8 mouse cellular contexts compared by ENCODE assay signal in the genomic region with DNA sequence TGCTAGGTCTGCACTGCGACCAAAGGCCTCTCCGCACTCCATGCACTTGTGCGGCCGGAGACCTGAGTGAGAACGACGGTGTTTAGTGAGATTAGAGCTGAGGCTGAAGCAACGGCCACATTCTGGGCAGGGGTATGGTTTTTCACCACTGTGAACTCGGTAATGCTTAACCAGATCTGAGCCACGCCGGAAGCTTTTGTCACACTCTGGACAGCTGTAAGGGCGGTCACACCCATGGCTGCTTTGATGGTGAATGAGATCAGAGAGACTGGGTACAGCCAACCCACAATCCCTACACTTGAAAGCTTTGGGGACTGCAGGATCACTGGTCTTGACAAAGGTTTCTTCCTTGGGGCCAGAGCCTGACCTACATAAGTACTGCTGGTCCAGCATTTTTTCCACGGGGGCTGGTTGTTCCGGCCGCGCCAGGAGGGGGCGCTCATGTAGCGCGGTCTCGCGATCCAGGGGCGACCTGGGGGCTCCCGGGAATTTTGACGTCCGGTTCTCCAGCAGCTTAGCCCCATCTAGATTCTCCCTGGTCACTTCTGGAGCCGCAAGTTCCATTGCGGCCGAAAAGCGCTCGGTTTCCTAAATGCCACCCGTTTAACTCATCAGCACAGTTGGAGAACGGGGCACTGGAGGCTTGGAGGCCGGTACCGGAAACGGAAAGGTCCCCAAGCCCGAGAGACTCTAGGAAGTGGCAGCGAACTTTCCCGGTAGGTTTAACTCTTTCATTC. TPM values are rescaled to one million over a fixed set of nuclear protein-coding genes. Genes with fewer than 3 reads are reported as not detected.
DNase-seq lines count a peak whose midpoint lies in the region; ATAC-seq and TF ChIP-seq lines count a peak whose summit lies in the region.

TSS of gene Armc5 (plus strand) at position 487 of the 737 bp plus-strand sequence.

- H3K36me3 ChIP-seq in kidney, embryonic 14.5 days (ENCODE audit: control insufficient read depth, insufficient read depth, low read length) = peaks cover 24% of the 10 kb centered on the region; the same call in 1 of the 2 replicates
- H3K36me3 ChIP-seq in limb, embryonic 15.5 days = peaks cover 29% of the 10 kb centered on the region
- peaks cover 15% of the 10 kb centered on the region for H3K36me3 ChIP-seq in midbrain, postnatal 0 days (ENCODE audit: insufficient read depth, low read length)

- peak within 1 kb of the TSS; percentile 95 for H3K4me3 ChIP-seq in embryonic fibroblast, embryonic 13.5 days (ENCODE audit: insufficient read depth, low read length)
- peak within 1 kb of the TSS; percentile 79 for H3K4me3 ChIP-seq in kidney, embryonic 14.5 days (ENCODE audit: low read length)
- H3K4me3 ChIP-seq in limb, embryonic 15.5 days = peak within 1 kb of the TSS; percentile 75
- peak within 1 kb of the TSS; percentile 65 for H3K4me3 ChIP-seq in midbrain, postnatal 0 days (ENCODE audit: low read depth, low read length)

- peak; percentile 81 to 82 for DNase-seq in B cell, adult 2 months
- peak; percentile 84 for DNase-seq in brain, adult 2 months (ENCODE audit: low read depth, low spot score)
- DNase-seq in heart, adult 9 months (ENCODE audit: low spot score in 2 of 2) = peak; percentile 85 to 88
- DNase-seq in midbrain, postnatal 0 days (ENCODE audit: low spot score) = peak; percentile 80
- DNase-seq in spleen, postnatal 14 days (ENCODE audit: low spot score in 2 of 2) = peak; percentile 71 to 83

- peaks cover 8% of the 10 kb centered on the region for H3K4me1 ChIP-seq in embryonic fibroblast, embryonic 13.5 days (ENCODE audit: control insufficient read depth, insufficient read depth, low read length)
- peaks cover 5% of the 10 kb centered on the region for H3K4me1 ChIP-seq in kidney, embryonic 14.5 days (ENCODE audit: control insufficient read depth, insufficient read depth, low read length)
- peaks cover 32% of the 10 kb centered on the region for H3K4me1 ChIP-seq in limb, embryonic 15.5 days
- 0 out of 2 replicates have a peak, but pooled peaks cover 5% of the 10 kb centered on the region for H3K4me1 ChIP-seq in midbrain, postnatal 0 days (ENCODE audit: insufficient read depth, low read length)

- H3K9me3 ChIP-seq in kidney, embryonic 14.5 days (ENCODE audit: control insufficient read depth, low read length) = no peaks in the 10 kb centered on the region
- no peaks in the 10 kb centered on the region for H3K9me3 ChIP-seq in limb, embryonic 15.5 days
- H3K9me3 ChIP-seq in midbrain, postnatal 0 days (ENCODE audit: low read length) = no peaks in the 10 kb centered on the region

- peak; percentile 37; the same call in 1 of the 2 replicates for TF ChIP-seq CTCF in embryonic fibroblast, embryonic 13.5 days (IDR thresholded peaks at IDR 0.05; ENCODE audit: borderline replicate concordance, insufficient read depth, low read length)
- peak; percentile 79 for TF ChIP-seq CTCF in midbrain, postnatal 0 days (IDR thresholded peaks at IDR 0.05)

- H3K9ac ChIP-seq in kidney, embryonic 14.5 days (ENCODE audit: low read depth, low read length) = peak within 1 kb of the TSS; percentile 86
- H3K9ac ChIP-seq in limb, embryonic 15.5 days = peak within 1 kb of the TSS; percentile 80
- H3K9ac ChIP-seq in midbrain, postnatal 0 days (replicated peaks; ENCODE audit: low read length, poor library complexity, severe bottlenecking) = peak within 1 kb of the TSS; percentile 81

- TF ChIP-seq POLR2A in embryonic fibroblast, embryonic 13.5 days (IDR thresholded peaks at IDR 0.05; ENCODE audit: low read depth, low read length) = peak; percentile 35; the same call in 1 of the 2 replicates

- no peaks in the 10 kb centered on the region for H3K27me3 ChIP-seq in kidney, embryonic 14.5 days (ENCODE audit: control insufficient read depth, insufficient read depth, low read length)
- H3K27me3 ChIP-seq in limb, embryonic 15.5 days = no peaks in the 10 kb centered on the region
- H3K27me3 ChIP-seq in midbrain, postnatal 0 days (ENCODE audit: insufficient read depth, low read length) = no peaks in the 10 kb centered on the region

- peak; percentile 17 for ATAC-seq in kidney, embryonic 14.5 days (ENCODE audit: low FRiP score, low TSS enrichment)
- no peak; the same call in 1 of the 2 replicates for ATAC-seq in limb, embryonic 15.5 days (ENCODE audit: insufficient number of reproducible peaks, low FRiP score, low TSS enrichment, low read depth)
- ATAC-seq in midbrain, postnatal 0 days (ENCODE audit: low FRiP score) = no peak

- 26% methylated on average over 37 of the region's 37 CpGs for WGBS in kidney, embryonic 14.5 days
- 25% methylated on average over 37 of the region's 37 CpGs for WGBS in limb, embryonic 15.5 days
- WGBS in midbrain, postnatal 0 days = 25% methylated on average over 37 of the region's 37 CpGs

- H3K27ac ChIP-seq in embryonic fibroblast, embryonic 13.5 days (ENCODE audit: insufficient read depth, low read length) = peak within 1 kb of the TSS; percentile 97
- H3K27ac ChIP-seq in kidney, embryonic 14.5 days (ENCODE audit: low read depth, low read length) = peak within 1 kb of the TSS; percentile 97
- H3K27ac ChIP-seq in limb, embryonic 15.5 days = peak within 1 kb of the TSS; percentile 99
- peak within 1 kb of the TSS; percentile 97 for H3K27ac ChIP-seq in midbrain, postnatal 0 days (ENCODE audit: low read depth, low read length)

- H3K4me2 ChIP-seq in kidney, embryonic 14.5 days (replicated peaks; ENCODE audit: low read depth, low read length) = peak within 1 kb of the TSS; percentile 75
- H3K4me2 ChIP-seq in limb, embryonic 15.5 days = peak within 1 kb of the TSS; percentile 64
- peak within 1 kb of the TSS; percentile 80 for H3K4me2 ChIP-seq in midbrain, postnatal 0 days (ENCODE audit: low read depth, low read length, poor library complexity, severe bottlenecking)

RNA-seq across cellular contexts. Expression of gene Armc5, which starts in this region (rescaled TPM):
- polyA plus RNA-seq in embryonic fibroblast, embryonic 13.5 days (2011; ENCODE audit: insufficient read length, low read depth, missing spikeins) = 9.0 and 11.1 TPM in 2 replicates
- 11.7 and 12.9 TPM in 2 replicates for polyA plus RNA-seq in kidney, embryonic 14.5 days (2014; fragmentation: Nextera tagmentation; extraction: Ambion mirVana)
- 16.8 and 18.4 TPM in 2 replicates for polyA plus RNA-seq in limb, embryonic 15.5 days (2015; fragmentation: Nextera tagmentation; extraction: Ambion mirVana)
- total RNA-seq in midbrain, postnatal 0 days (2014; rRNA removed) = 15.0 and 19.9 TPM in 2 replicates
- 15.2 and 15.9 TPM in 2 replicates for polyA plus RNA-seq in midbrain, postnatal 0 days (2015; fragmentation: Nextera tagmentation; extraction: Ambion mirVana)
